Mouse (Mus musculus) erythroblast, embryonic 14.5 days (primary cell): ENCODE results near the gene Prkce. TPM values are rescaled to one million over a fixed set of nuclear protein-coding genes. Genes with fewer than 3 reads are reported as not detected.

Experiments
- H3K27me3 ChIP-seq: 2 replicates; pipeline ENCODE4 v1.6.1; 2012; ENCODE audit warnings: inconsistent platforms; ENCODE audit not compliant: control insufficient read depth
- H3K36me3 ChIP-seq: 2 replicates; pipeline ENCODE4 v1.6.1; 2012; ENCODE audit warnings: mild to moderate bottlenecking, inconsistent platforms; ENCODE audit not compliant: control insufficient read depth
- H3K4me1 ChIP-seq: 2 replicates; pipeline ENCODE4 v1.6.1; 2012; ENCODE audit warnings: inconsistent platforms; ENCODE audit not compliant: control insufficient read depth
- H3K4me3 ChIP-seq: replicated peaks from 2 replicates; pipeline ENCODE3; 2012; ENCODE audit warnings: moderate library complexity, mild to moderate bottlenecking, inconsistent platforms
- H3K9me3 ChIP-seq: 2 replicates; pipeline ENCODE4 v1.6.1; 2012; ENCODE audit warnings: low read length, inconsistent platforms, mixed read lengths; ENCODE audit not compliant: control insufficient read depth
- GATA1 ChIP-seq: IDR thresholded peaks from 2 replicates; pipeline ENCODE4 v1.6.1; 2012; ENCODE audit warnings: low read length, inconsistent platforms, mixed read lengths
- TAL1 ChIP-seq: IDR thresholded peaks from 3 replicates; pipeline ENCODE4 v1.6.1; 2012; ENCODE audit warnings: low read length, inconsistent platforms, mixed read lengths
- polyA plus RNA-seq: library from polyadenylated mRNA; stranded (reverse); fragments of >175 nt; gene quantifications from 2 replicates; pipeline ENCODE4 v1.2.3, GENCODE M21; 2012

Gene Prkce
- polyA plus RNA-seq, 1 experiment, result 0.04 TPM

DNA sequence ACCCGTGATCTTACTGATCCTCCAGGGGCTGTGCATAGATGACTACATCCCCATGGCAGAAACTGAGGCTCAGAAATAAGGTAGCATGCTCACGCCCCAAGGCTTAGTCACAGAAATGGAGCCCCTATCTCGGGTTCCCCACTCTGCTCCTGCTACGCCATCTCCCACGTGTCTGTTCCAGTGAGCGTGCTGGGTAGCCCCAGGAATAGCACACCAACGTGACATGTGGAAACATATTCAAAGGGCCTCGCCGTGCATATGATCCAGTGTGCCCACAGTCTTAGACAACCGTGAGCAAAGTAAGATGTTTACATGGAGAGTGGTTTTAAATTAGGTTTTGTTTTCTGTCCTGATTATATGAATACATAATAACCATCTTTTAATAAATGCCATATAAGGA is 315.1 kb downstream of the Prkce start:
- no peaks in the 10 kb centered on the region for H3K27me3 ChIP-seq
- no peaks in the 10 kb centered on the region for H3K36me3 ChIP-seq
- no peak for TF ChIP-seq TAL1
- TF ChIP-seq GATA1, result no peak
- no peaks in the 10 kb centered on the region for H3K9me3 ChIP-seq
- no peak overlapping the region for H3K4me3 ChIP-seq
- no peaks in the 10 kb centered on the region for H3K4me1 ChIP-seq

DNA sequence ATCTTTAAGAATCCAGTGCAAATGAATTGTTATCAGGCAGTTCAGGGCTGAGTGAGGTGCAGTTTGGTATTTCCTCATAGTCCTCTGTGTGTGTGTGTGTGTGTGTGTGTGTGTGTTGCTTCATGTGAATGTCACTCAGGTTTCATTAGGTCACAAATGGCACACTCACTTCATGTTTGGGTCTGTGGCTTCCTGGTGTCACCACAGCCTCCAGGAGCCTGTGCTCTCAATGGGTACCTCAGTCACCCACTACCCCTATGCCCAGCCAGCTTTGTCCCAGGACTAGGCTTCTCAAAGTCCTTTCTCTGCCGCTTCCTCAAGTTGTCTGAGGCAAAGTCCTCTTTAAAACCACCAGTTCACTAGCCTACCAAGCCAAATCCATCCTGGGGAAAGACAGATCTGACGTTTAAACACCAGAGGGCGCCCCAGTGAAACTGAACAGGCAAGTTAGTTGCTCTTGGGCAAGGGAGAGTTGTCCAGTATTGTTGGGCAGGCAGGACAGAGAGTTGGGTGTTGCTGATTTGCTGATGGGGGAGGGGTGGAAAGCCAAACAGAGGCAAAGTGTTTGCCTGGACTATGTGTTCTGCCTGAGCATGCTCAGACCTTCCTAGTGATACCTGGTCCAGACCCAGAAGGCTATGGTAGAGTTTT is 316.6 kb downstream of the Prkce start:
- Histone ChIP-seq H3K4me1 (peaks cover 2% of the 10 kb centered on the region; the same call in 1 of the 2 replicates), H3K27me3 (no peaks in the 10 kb centered on the region), H3K4me3 (no peak overlapping the region), H3K9me3 (no peaks in the 10 kb centered on the region), H3K36me3 (no peaks in the 10 kb centered on the region)
- no peak for TF ChIP-seq GATA1
- no peak for TF ChIP-seq TAL1

GRCm38 (mm10) chr17:86486657-86487056 is 319.1 kb downstream of the Prkce start:
- Histone ChIP-seq H3K4me3 (no peak overlapping the region), H3K9me3 (no peaks in the 10 kb centered on the region), H3K36me3 (no peaks in the 10 kb centered on the region), H3K27me3 (no peaks in the 10 kb centered on the region), H3K4me1 (peaks cover 2% of the 10 kb centered on the region; the same call in 1 of the 2 replicates)
- TF ChIP-seq TAL1, result no peak
- TF ChIP-seq GATA1, result no peak

GRCm38 (mm10) chr17:86487450-86487849 is 319.9 kb downstream of the Prkce start:
- H3K4me3 ChIP-seq, result no peak overlapping the region
- peaks cover 6% of the 10 kb centered on the region; the same call in 1 of the 2 replicates for H3K4me1 ChIP-seq
- H3K9me3 ChIP-seq, result no peaks in the 10 kb centered on the region
- no peaks in the 10 kb centered on the region for H3K27me3 ChIP-seq
- TF ChIP-seq TAL1 (no peak), GATA1 (no peak)
- no peaks in the 10 kb centered on the region for H3K36me3 ChIP-seq

GRCm38 (mm10) chr17:86489827-86490226 is 322.2 kb downstream of the Prkce start:
- H3K4me1 ChIP-seq, result peaks cover 23% of the 10 kb centered on the region
- H3K9me3 ChIP-seq, result no peaks in the 10 kb centered on the region
- H3K27me3 ChIP-seq, result no peaks in the 10 kb centered on the region
- no peak overlapping the region for H3K4me3 ChIP-seq
- H3K36me3 ChIP-seq, result no peaks in the 10 kb centered on the region
- no peak for TF ChIP-seq GATA1

GRCm38 (mm10) chr17:86492376-86492775 is 324.8 kb downstream of the Prkce start:
- H3K4me3 ChIP-seq, result no peak overlapping the region
- H3K9me3 ChIP-seq, result no peaks in the 10 kb centered on the region
- no peaks in the 10 kb centered on the region for H3K36me3 ChIP-seq
- H3K4me1 ChIP-seq, result peaks cover 24% of the 10 kb centered on the region
- H3K27me3 ChIP-seq, result no peaks in the 10 kb centered on the region
- TF ChIP-seq GATA1 (no peak), TAL1 (no peak)

- H3K36me3 ChIP-seq, result no peaks in the 10 kb centered on the region
- H3K27me3 ChIP-seq, result no peaks in the 10 kb centered on the region
- no peaks in the 10 kb centered on the region for H3K9me3 ChIP-seq
- H3K4me1 ChIP-seq, result peaks cover 22% of the 10 kb centered on the region
- no peak overlapping the region for H3K4me3 ChIP-seq
- TF ChIP-seq GATA1 (no peak), TAL1 (no peak)
Observed at GRCm38 (mm10) chr17:86493891-86494420, 326.4 kb downstream of the Prkce start.

GRCm38 (mm10) chr17:86494494-86494893 is 326.9 kb downstream of the Prkce start:
- TF ChIP-seq TAL1, result no peak
- TF ChIP-seq GATA1, result no peak
- H3K4me3 ChIP-seq, result no peak overlapping the region
- peaks cover 22% of the 10 kb centered on the region for H3K4me1 ChIP-seq
- no peaks in the 10 kb centered on the region for H3K27me3 ChIP-seq
- H3K9me3 ChIP-seq, result no peaks in the 10 kb centered on the region
- no peaks in the 10 kb centered on the region for H3K36me3 ChIP-seq

GRCm38 (mm10) chr17:86494895-86495294 is 327.3 kb downstream of the Prkce start:
- TF ChIP-seq TAL1, result no peak
- TF ChIP-seq GATA1, result no peak
- no peaks in the 10 kb centered on the region for H3K36me3 ChIP-seq
- no peak overlapping the region for H3K4me3 ChIP-seq

GRCm38 (mm10) chr17:86496123-86496771 is 328.7 kb downstream of the Prkce start:
- TF ChIP-seq TAL1 (no peak), GATA1 (no peak)
- Histone ChIP-seq H3K27me3 (no peaks in the 10 kb centered on the region), H3K36me3 (no peaks in the 10 kb centered on the region), H3K9me3 (no peaks in the 10 kb centered on the region), H3K4me1 (peaks cover 22% of the 10 kb centered on the region), H3K4me3 (no peak overlapping the region)

More at GRCm38 (mm10) chr17:86494895-86495294, 327.3 kb downstream of the Prkce start:
- Histone ChIP-seq H3K9me3 (no peaks in the 10 kb centered on the region), H3K4me1 (peaks cover 22% of the 10 kb centered on the region), H3K27me3 (no peaks in the 10 kb centered on the region)
